Mouse (Mus musculus): ENCODE data around the gene Dpm1. TPM values are rescaled to one million over a fixed set of nuclear protein-coding genes. Genes with fewer than 3 reads are reported as not detected.

The Dpm1 gene
- polyA plus RNA-seq, 1 experiment from 2014 or later = 145 TPM

- H3K4me3 ChIP-seq (ENCODE audit: low read depth, low read length) = no peak overlapping the region
- DNase-seq (ENCODE audit: low spot score) (peak; percentile 49), ATAC-seq (no peak)
- H3K4me1 ChIP-seq (ENCODE audit: insufficient read depth, low read depth, low read length) = no peaks in the 10 kb centered on the region
- H3K9me3 ChIP-seq (ENCODE audit: low read length) = no peaks in the 10 kb centered on the region
- 14% methylated on average over 2 of the region's 2 CpGs for WGBS
- H3K9ac ChIP-seq (replicated peaks; ENCODE audit: low read depth) = no peak overlapping the region
- TF ChIP-seq CTCF (IDR thresholded peaks at IDR 0.05) (peak; percentile 49), EP300 (IDR thresholded peaks at IDR 0.05) (no peak)
- no peaks in the 10 kb centered on the region for H3K36me3 ChIP-seq (ENCODE audit: insufficient read depth, low read length)
- no peaks in the 10 kb centered on the region for H3K27me3 ChIP-seq (replicated peaks; ENCODE audit: insufficient read depth, low read length)
- no peak overlapping the region for H3K27ac ChIP-seq (ENCODE audit: low read length)
- H3K4me2 ChIP-seq (replicated peaks; ENCODE audit: low read depth, low read length) = no peak overlapping the region
These were observed 18.5 kb upstream of the Dpm1 start for GRCm38 (mm10) chr2:168248856-168249245.

GRCm38 (mm10) chr2:168248167-168248855, 17.9 kb upstream of the Dpm1 start:
- no peak for DNase-seq (ENCODE audit: low spot score)
- Histone ChIP-seq H3K9me3 (ENCODE audit: low read length) (no peaks in the 10 kb centered on the region), H3K4me2 (replicated peaks; ENCODE audit: low read depth, low read length) (no peak overlapping the region), H3K9ac (replicated peaks; ENCODE audit: low read depth) (no peak overlapping the region), H3K36me3 (ENCODE audit: insufficient read depth, low read length) (no peaks in the 10 kb centered on the region), H3K27ac (ENCODE audit: low read length) (no peak overlapping the region), H3K4me1 (ENCODE audit: insufficient read depth, low read depth, low read length) (no peaks in the 10 kb centered on the region), H3K27me3 (replicated peaks; ENCODE audit: insufficient read depth, low read length) (no peaks in the 10 kb centered on the region), H3K4me3 (ENCODE audit: low read depth, low read length) (no peak overlapping the region)
- no peak for ATAC-seq
- 65% methylated on average over 8 of the region's 8 CpGs for WGBS
- TF ChIP-seq EP300 (IDR thresholded peaks at IDR 0.05) = no peak
- no peak for TF ChIP-seq CTCF (IDR thresholded peaks at IDR 0.05)

- H3K4me1 ChIP-seq (ENCODE audit: insufficient read depth, low read depth, low read length) = no peaks in the 10 kb centered on the region
- H3K27me3 ChIP-seq (replicated peaks; ENCODE audit: insufficient read depth, low read length) = no peaks in the 10 kb centered on the region
- no peak overlapping the region for H3K27ac ChIP-seq (ENCODE audit: low read length)
- DNase-seq (ENCODE audit: low spot score) (no peak), ATAC-seq (no peak)
- no peak overlapping the region for H3K4me3 ChIP-seq (ENCODE audit: low read depth, low read length)
- no peaks in the 10 kb centered on the region for H3K36me3 ChIP-seq (ENCODE audit: insufficient read depth, low read length)
- TF ChIP-seq EP300 (IDR thresholded peaks at IDR 0.05) (no peak), CTCF (IDR thresholded peaks at IDR 0.05) (no peak)
- H3K9me3 ChIP-seq (ENCODE audit: low read length) = no peaks in the 10 kb centered on the region
- no peak overlapping the region for H3K4me2 ChIP-seq (replicated peaks; ENCODE audit: low read depth, low read length)
- H3K9ac ChIP-seq (replicated peaks; ENCODE audit: low read depth) = no peak overlapping the region
- WGBS = 36% methylated on average over 8 of the region's 8 CpGs
These were observed 15.2 kb upstream of the Dpm1 start for GRCm38 (mm10) chr2:168245571-168245970.

GRCm38 (mm10) chr2:168243278-168243677, 12.9 kb upstream of the Dpm1 start:
- Histone ChIP-seq H3K4me3 (ENCODE audit: low read depth, low read length) (no peak overlapping the region), H3K27me3 (replicated peaks; ENCODE audit: insufficient read depth, low read length) (no peaks in the 10 kb centered on the region), H3K4me1 (ENCODE audit: insufficient read depth, low read depth, low read length) (no peaks in the 10 kb centered on the region), H3K4me2 (replicated peaks; ENCODE audit: low read depth, low read length) (no peak overlapping the region), H3K36me3 (ENCODE audit: insufficient read depth, low read length) (no peaks in the 10 kb centered on the region), H3K27ac (ENCODE audit: low read length) (no peak overlapping the region), H3K9ac (replicated peaks; ENCODE audit: low read depth) (no peak overlapping the region), H3K9me3 (ENCODE audit: low read length) (no peaks in the 10 kb centered on the region)
- ATAC-seq (no peak), DNase-seq (ENCODE audit: low spot score) (no peak)
- TF ChIP-seq CTCF (IDR thresholded peaks at IDR 0.05) = no peak; the same call in none of the 2 replicates
- no peak for TF ChIP-seq EP300 (IDR thresholded peaks at IDR 0.05)
- 72% methylated on average over 4 of the region's 4 CpGs for WGBS

GRCm38 (mm10) chr2:168242841-168243240, 12.4 kb upstream of the Dpm1 start:
- no peaks in the 10 kb centered on the region for H3K9me3 ChIP-seq (ENCODE audit: low read length)
- no peak overlapping the region for H3K9ac ChIP-seq (replicated peaks; ENCODE audit: low read depth)
- H3K4me3 ChIP-seq (ENCODE audit: low read depth, low read length) = no peak overlapping the region
- no peaks in the 10 kb centered on the region for H3K4me1 ChIP-seq (ENCODE audit: insufficient read depth, low read depth, low read length)
- H3K4me2 ChIP-seq (replicated peaks; ENCODE audit: low read depth, low read length) = no peak overlapping the region
- H3K27me3 ChIP-seq (replicated peaks; ENCODE audit: insufficient read depth, low read length) = no peaks in the 10 kb centered on the region
- TF ChIP-seq EP300 (IDR thresholded peaks at IDR 0.05) (no peak), CTCF (IDR thresholded peaks at IDR 0.05) (no peak)
- DNase-seq (ENCODE audit: low spot score) = peak; percentile 30
- H3K36me3 ChIP-seq (ENCODE audit: insufficient read depth, low read length) = no peaks in the 10 kb centered on the region
- peak; percentile 35 for ATAC-seq
- no peak overlapping the region for H3K27ac ChIP-seq (ENCODE audit: low read length)

GRCm38 (mm10) chr2:168238335-168238734, 7.9 kb upstream of the Dpm1 start:
- DNase-seq (ENCODE audit: low spot score) (no peak), ATAC-seq (no peak)
- 85% methylated on average over 4 of the region's 4 CpGs for WGBS
- H3K36me3 ChIP-seq (ENCODE audit: insufficient read depth, low read length) = no peaks in the 10 kb centered on the region
- TF ChIP-seq CTCF (IDR thresholded peaks at IDR 0.05) (no peak), EP300 (IDR thresholded peaks at IDR 0.05) (no peak)
- H3K9me3 ChIP-seq (ENCODE audit: low read length) = no peaks in the 10 kb centered on the region
- no peaks in the 10 kb centered on the region for H3K4me1 ChIP-seq (ENCODE audit: insufficient read depth, low read depth, low read length)
- H3K9ac ChIP-seq (replicated peaks; ENCODE audit: low read depth) = no peak overlapping the region
- no peak overlapping the region for H3K4me2 ChIP-seq (replicated peaks; ENCODE audit: low read depth, low read length)
- no peaks in the 10 kb centered on the region for H3K27me3 ChIP-seq (replicated peaks; ENCODE audit: insufficient read depth, low read length)
- no peak overlapping the region for H3K27ac ChIP-seq (ENCODE audit: low read length)
- no peak overlapping the region for H3K4me3 ChIP-seq (ENCODE audit: low read depth, low read length)
